In the genomic region with DNA sequence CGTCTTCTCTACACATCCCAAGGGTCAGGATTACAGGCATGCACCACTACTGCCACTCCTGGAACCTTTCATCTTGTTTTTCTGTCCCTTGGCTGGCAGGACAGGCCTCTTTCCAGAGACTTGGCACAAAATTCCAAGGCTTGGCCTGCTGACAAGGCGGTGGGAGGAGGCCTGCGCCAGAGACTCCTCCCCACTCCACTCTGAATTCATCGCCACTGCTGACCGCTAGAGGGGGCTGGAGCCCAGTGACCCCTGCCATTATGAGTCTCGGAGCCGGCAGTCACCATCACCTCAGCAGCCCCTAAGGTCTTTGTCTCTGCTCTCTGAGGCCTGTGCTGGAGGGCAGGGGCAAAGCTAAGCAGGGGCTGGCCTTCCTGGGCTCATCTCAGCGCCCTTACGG, we compare ENCODE assay signal across 8 mouse cellular contexts. TPM values are rescaled to one million over a fixed set of nuclear protein-coding genes. Genes with fewer than 3 reads are reported as not detected.
DNase-seq lines count a peak whose midpoint lies in the region; ATAC-seq and TF ChIP-seq lines count a peak whose summit lies in the region.

No protein-coding gene starts in this region.

- peak overlapping the region; percentile 92; the same call in 1 of the 2 replicates for H3K27ac ChIP-seq in lung, embryonic 14.5 days (ENCODE audit: low read depth)

- peaks cover 3% of the 10 kb centered on the region for H3K36me3 ChIP-seq in G1E (replicated peaks)
- H3K36me3 ChIP-seq in lung, embryonic 14.5 days (ENCODE audit: insufficient read depth): no peaks in the 10 kb centered on the region

- peak; percentile 46 for ATAC-seq in G1E (ENCODE audit: extremely low read depth, insufficient number of reproducible peaks, low FRiP score, poor library complexity, severe bottlenecking)
- ATAC-seq in lung, embryonic 14.5 days (ENCODE audit: insufficient read depth): peak; percentile 57

- H3K9ac ChIP-seq in lung, embryonic 14.5 days: no peak overlapping the region

- H3K4me1 ChIP-seq in G1E (ENCODE audit: insufficient read depth, low read depth, low read length): peaks cover 87% of the 10 kb centered on the region
- H3K4me1 ChIP-seq in lung, embryonic 14.5 days (ENCODE audit: insufficient read depth): peaks cover 7% of the 10 kb centered on the region

- peak overlapping the region; percentile 54; the same call in 1 of the 2 replicates for H3K4me3 ChIP-seq in G1E (ENCODE audit: low read depth, low read length)
- H3K4me3 ChIP-seq in lung, embryonic 14.5 days (ENCODE audit: low read depth, low read length): no peak overlapping the region

- H3K9me3 ChIP-seq in G1E (replicated peaks): no peaks in the 10 kb centered on the region
- H3K9me3 ChIP-seq in lung, embryonic 14.5 days (ENCODE audit: low read depth, low read length): no peaks in the 10 kb centered on the region

- peak; percentile 81 for TF ChIP-seq CTCF in G1E (IDR thresholded peaks at IDR 0.05; ENCODE audit: low read depth, low read length)
- TF ChIP-seq CTCF in lung, embryonic 14.5 days (IDR thresholded peaks at IDR 0.05; ENCODE audit: low read depth): peak; percentile 93

- DNase-seq in G1E (ENCODE audit: low spot score): peak; percentile 68
- DNase-seq in cerebellum, adult 8-10 months: peak; percentile 94
- DNase-seq in forelimb bud, embryonic 11.5 days (ENCODE audit: low read depth, low spot score): peak; percentile 86
- DNase-seq in heart, postnatal 4 days: peak; percentile 95
- DNase-seq in layer of hippocampus, adult 8-10 months (ENCODE audit: low spot score in 2 of 2): peak; percentile 79 to 86
- peak; percentile 96 for DNase-seq in lung, embryonic 14.5 days
- peak; percentile 87 for DNase-seq in ovary, postnatal 10 days (ENCODE audit: low spot score)
- peak; percentile 75 for DNase-seq in thymus, postnatal 14 days

- no peaks in the 10 kb centered on the region for H3K27me3 ChIP-seq in G1E (ENCODE audit: insufficient read depth, low read length)
- H3K27me3 ChIP-seq in lung, embryonic 14.5 days (ENCODE audit: insufficient read depth, low read length): no peaks in the 10 kb centered on the region

- no peak overlapping the region for H3K4me2 ChIP-seq in lung, embryonic 14.5 days

- WGBS in lung, embryonic 14.5 days: 11% methylated on average over 9 of the region's 9 CpGs

RNA-seq across cellular contexts. Expression of a gene that starts 23.0 kb away (rescaled TPM):
- 19.1 and 20.9 TPM in 2 replicates for total RNA-seq in G1E (2014; fragmentation: Nextera tagmentation)
- total RNA-seq in G1E (2017): 30.9 and 34.7 TPM in 2 replicates
- 26.5 and 29.7 TPM in 2 replicates for polyA plus RNA-seq in G1E (2012)
- 10 to 100 TPM; 21.7 to 25.9 TPM for total RNA-seq in heart, postnatal 4 days (2021)
- total RNA-seq in layer of hippocampus, adult 8-10 months (2022): 10 to 100 TPM; 26.1 to 35.8 (median 29.9) TPM
- polyA plus RNA-seq in lung, embryonic 14.5 days (2014; fragmentation: Nextera tagmentation; extraction: Ambion mirVana): 66.5 and 70.9 TPM in 2 replicates

RNA-seq across cellular contexts. Expression of a gene that starts 39.7 kb away (rescaled TPM):
- 17.5 and 18.9 TPM in 2 replicates for total RNA-seq in G1E (2014; fragmentation: Nextera tagmentation)
- 10.3 and 11.2 TPM in 2 replicates for total RNA-seq in G1E (2017)
- 27.9 and 32.5 TPM in 2 replicates for polyA plus RNA-seq in G1E (2012)
- total RNA-seq in heart, postnatal 4 days (2021): 1 to 10 TPM; 3.0 to 3.5 TPM
- total RNA-seq in layer of hippocampus, adult 8-10 months (2022): 1 to 10 TPM in 3 of 4 experiments, under 1 TPM in 1; 0.41 to 2.6 (median 2.0) TPM
- 14.8 and 18.1 TPM in 2 replicates for polyA plus RNA-seq in lung, embryonic 14.5 days (2014; fragmentation: Nextera tagmentation; extraction: Ambion mirVana)
